Mouse (Mus musculus): Measurements from ENCODE around the gene Cypt2. TPM values are rescaled to one million over a fixed set of nuclear protein-coding genes. Genes with fewer than 3 reads are reported as not detected.
"Not testable (repeated sequence)": the region's sequence is repeated elsewhere in the genome, so short reads cannot be mapped to it uniquely, and the experiment has no call there.

The Cypt2 gene
- not detected for total RNA-seq (2021)
- long read RNA-seq, experiment 1, result 0 reads
- long read RNA-seq, experiment 2, result 0 reads

DNA sequence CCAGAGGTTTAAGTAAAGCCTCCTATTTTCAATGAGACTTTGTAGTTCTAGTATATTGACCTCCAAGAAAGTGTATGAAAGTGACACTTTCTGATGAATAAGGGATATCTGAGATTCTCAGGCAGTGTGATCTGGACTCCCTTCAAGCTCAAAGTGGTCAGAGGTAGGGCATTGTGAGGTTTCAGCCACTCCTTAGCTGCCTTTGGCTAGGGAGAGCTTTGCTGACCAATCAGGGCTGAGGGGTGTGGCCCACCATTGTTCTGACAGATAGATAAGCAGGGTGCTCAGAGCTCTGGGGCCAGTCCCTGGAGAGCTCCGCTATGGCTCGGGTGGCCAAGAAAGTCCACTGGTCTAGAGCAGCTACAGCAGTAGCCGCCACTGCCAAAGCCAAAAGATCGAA, at the start of gene Cypt2:
Gene Cypt2 (plus strand): TSS at position 301 of the 400 bp plus-strand sequence.
- not testable (repeated sequence) for H3K4me3 ChIP-seq; DNase-seq (ENCODE audit: low spot score in 2 of 2)

DNA sequence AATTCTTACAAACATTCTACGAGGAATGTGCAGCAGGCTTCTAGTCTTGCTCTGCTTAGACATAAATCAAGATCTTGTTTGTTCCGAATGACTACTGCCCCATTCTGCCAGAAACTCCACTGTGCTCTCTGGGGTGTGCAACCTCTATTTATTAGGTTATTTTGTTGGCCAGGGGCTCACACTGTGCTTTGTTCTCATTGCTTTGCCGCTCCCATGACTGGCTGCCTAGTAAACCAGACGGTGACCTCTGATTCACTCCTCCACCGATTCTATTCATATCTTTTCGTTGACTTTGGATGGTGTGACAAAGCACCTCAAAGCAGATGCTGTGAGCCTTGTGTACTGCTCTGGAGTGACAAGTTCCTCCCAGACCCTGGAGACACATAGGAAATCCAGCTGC, 46.7 kb downstream of the Cypt2 start:
- DNase-seq (ENCODE audit: low spot score in 2 of 2), result no peak
- no peak for TF ChIP-seq CTCF (conservative IDR thresholded peaks at IDR 0.05)
- Histone ChIP-seq H3K27ac (no peak overlapping the region), H3K4me3 (no peak overlapping the region)

More for the DNA sequence above, at the start of gene Cypt2:
- H3K27ac ChIP-seq, result not testable (repeated sequence)

Measured in layer of hippocampus, adult 2 months (tissue).